Mouse (Mus musculus): Measurements from ENCODE around the gene Atp5h.

DNA sequence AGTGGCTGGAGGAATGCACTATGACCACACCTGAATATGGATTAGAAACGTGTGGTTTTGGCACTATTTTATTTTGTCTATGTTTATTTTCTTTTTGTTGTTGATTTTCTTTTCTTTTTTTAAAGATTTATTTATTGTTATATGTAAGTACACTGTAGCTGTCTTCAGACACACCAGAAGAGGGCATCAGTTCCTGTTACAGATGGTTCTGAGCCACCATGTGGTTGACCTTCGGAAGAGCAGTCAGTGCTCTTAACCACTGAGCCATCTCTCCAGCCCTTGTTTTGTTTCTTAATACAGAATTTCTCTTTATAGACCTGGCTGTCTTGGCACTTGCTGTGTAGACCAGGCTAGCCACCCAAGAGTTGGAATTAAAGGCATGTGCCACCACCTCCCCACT, 47.0 kb downstream of the Atp5h start:
- TF ChIP-seq CTCF (IDR thresholded peaks at IDR 0.05; ENCODE audit: low read depth) (no peak), EP300 (IDR thresholded peaks at IDR 0.05; ENCODE audit: low read depth) (no peak)
